Mouse (Mus musculus) spleen, adult 2 months (tissue): Measurements from ENCODE around the gene Tesmin.

Source experiments
- CTCF ChIP-seq: fragments of 200-500 bp; IDR thresholded peaks from 2 replicates; pipeline ENCODE4 v1.5.1; 2011; ENCODE audit warnings: mild to moderate bottlenecking, inconsistent platforms; ENCODE audit not compliant: insufficient read depth, insufficient read length, insufficient replicate concordance; ENCODE audit errors: extremely low read depth
- POLR2A ChIP-seq: fragments of 200-500 bp; IDR thresholded peaks from 2 replicates; pipeline ENCODE4 v1.6.1; 2011; ENCODE audit warnings: low read depth, low read length, inconsistent platforms

DNA sequence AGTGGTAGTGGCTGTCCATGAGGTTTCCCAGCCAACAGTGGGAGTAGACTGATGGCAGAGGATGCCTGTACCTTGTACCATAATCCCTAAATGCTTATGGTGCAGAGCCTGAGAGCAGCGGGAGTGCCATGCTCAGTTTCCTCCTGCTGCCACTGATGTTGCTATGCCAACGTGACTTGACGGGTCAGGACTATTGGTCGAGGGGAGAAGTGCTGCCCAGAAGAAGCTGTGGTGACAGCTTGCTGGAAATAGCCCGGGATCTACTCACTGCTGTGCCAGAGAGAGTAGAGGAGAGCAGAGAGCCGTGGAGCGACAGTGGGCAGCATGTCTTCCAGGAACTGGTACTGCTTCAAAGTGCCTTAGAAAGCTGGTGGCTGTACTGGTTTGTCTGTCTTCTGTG lies 13.3 kb downstream of the Tesmin start:
- TF ChIP-seq POLR2A (no peak), CTCF (no peak)
